Mouse (Mus musculus): ENCODE measurements around the gene Herc1. TPM values are rescaled to one million over a fixed set of nuclear protein-coding genes. Genes with fewer than 3 reads are reported as not detected.

Gene Herc1
- 20.7 and 21.2 TPM in 2 replicates for polyA plus RNA-seq (2015; fragmentation: Nextera tagmentation; extraction: Ambion mirVana)

DNA sequence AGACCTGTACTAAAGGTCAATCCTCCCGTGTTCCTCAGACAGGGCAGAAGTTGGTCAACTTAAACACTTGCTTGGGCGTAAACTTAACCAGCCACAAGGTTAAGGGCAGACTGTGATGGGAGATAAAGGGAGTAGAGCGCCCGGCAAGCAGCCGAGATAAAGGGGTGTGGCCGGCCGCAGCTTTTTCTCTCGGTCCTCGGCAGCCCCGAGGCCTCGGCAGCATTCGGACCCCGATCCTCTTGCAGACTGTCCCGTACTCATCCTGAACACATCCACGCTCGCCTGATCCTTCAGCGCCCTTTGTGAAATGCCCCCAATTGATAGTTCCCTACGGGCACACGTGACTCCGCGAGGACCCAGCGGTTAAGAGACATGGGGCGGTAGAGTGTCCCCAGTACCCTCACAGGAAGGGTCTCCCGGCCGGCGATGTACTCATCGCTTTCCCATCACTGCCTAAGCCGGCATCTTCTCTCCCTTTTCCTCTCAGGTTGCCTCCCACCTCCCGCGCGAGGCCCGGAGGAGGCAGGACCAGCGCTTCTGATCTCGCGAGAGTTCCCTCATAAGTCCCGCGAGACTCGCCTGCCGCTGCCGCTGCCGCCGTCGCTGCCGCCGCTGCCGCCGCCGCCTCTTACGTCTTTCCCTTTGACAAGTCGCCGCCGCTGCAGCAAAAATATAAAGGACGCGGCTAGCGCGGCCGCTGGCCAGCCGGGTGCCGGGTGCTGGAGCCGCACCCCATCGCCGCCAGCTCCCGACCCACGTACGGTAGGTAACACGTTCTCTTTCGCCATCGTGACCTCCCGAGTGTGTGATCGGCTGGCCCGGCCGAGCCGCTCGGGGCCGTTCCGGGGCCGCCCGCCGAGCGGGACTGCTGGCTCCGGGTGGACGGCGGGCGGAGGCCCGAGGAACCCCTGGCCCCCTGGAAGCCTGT is at the start of gene Herc1:
Gene Herc1, plus strand, starts transcription at position 591 of the 928 bp plus-strand sequence.
- peak within 1 kb of the TSS; percentile 94 for H3K9ac ChIP-seq
- H3K27me3 ChIP-seq (replicated peaks), result no peaks in the 10 kb centered on the region
- ATAC-seq (ENCODE audit: insufficient read depth, low FRiP score, low read depth), result peak; percentile 89
- peak within 1 kb of the TSS; percentile 97 for H3K27ac ChIP-seq
- H3K9me3 ChIP-seq, result no peaks in the 10 kb centered on the region
- WGBS, result under 1% methylated on average over 85 of the region's 85 CpGs
- peak within 1 kb of the TSS; percentile 79 for H3K4me3 ChIP-seq (replicated peaks)
- H3K4me1 ChIP-seq, result 0 out of 2 replicates have a peak, but pooled peaks cover 9% of the 10 kb centered on the region
- peak within 1 kb of the TSS; percentile 90 for H3K4me2 ChIP-seq
- H3K36me3 ChIP-seq, result no peaks in the 10 kb centered on the region

DNA sequence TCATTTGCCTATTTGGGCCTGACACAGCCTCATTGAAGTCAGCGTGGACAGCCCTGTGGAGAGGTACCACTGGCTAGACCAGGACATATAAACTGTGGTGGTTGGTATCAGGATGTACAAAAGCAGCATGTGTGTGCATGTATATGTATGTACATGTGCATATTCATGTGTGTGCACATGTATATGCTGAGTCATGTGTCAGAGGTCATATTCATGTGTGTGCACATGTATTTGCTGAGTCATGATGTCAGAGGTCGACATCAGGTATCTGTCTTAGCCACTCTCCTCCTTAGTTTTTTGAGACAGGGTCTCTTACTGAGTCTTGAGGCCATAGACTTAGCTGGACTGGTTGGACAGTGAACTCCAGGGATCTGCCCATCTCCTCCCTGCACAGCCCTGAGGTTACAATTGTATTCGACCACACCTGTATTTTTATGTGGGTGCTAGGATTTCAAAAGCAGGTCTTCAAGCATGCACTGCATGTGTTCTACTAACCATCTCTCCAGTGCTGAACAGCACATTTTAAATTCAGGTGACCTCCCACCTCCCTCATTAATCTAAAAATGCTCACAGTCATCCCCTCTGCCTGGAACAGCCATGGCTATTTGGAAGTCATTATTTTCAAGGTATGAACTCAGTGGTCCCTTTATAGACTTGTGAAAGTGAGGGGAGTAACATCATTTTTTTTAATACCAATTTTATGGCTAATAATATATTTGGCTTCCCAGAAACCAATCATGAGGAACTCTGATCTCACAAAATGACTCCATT is 45.7 kb upstream of the Herc1 start:
- H3K27me3 ChIP-seq (replicated peaks), result no peaks in the 10 kb centered on the region
- H3K9ac ChIP-seq, result no peak overlapping the region
- no peaks in the 10 kb centered on the region for H3K36me3 ChIP-seq
- H3K9me3 ChIP-seq, result no peaks in the 10 kb centered on the region
- no peak overlapping the region for H3K4me3 ChIP-seq (replicated peaks)
- 0 out of 2 replicates have a peak, but pooled peaks cover 6% of the 10 kb centered on the region for H3K4me1 ChIP-seq
- WGBS, result 85% methylated on average over 3 of the region's 3 CpGs
- peak overlapping the region; percentile 47; the same call in 1 of the 2 replicates for H3K4me2 ChIP-seq
- ATAC-seq (ENCODE audit: insufficient read depth, low FRiP score, low read depth), result no peak
- H3K27ac ChIP-seq, result no peak overlapping the region

DNA sequence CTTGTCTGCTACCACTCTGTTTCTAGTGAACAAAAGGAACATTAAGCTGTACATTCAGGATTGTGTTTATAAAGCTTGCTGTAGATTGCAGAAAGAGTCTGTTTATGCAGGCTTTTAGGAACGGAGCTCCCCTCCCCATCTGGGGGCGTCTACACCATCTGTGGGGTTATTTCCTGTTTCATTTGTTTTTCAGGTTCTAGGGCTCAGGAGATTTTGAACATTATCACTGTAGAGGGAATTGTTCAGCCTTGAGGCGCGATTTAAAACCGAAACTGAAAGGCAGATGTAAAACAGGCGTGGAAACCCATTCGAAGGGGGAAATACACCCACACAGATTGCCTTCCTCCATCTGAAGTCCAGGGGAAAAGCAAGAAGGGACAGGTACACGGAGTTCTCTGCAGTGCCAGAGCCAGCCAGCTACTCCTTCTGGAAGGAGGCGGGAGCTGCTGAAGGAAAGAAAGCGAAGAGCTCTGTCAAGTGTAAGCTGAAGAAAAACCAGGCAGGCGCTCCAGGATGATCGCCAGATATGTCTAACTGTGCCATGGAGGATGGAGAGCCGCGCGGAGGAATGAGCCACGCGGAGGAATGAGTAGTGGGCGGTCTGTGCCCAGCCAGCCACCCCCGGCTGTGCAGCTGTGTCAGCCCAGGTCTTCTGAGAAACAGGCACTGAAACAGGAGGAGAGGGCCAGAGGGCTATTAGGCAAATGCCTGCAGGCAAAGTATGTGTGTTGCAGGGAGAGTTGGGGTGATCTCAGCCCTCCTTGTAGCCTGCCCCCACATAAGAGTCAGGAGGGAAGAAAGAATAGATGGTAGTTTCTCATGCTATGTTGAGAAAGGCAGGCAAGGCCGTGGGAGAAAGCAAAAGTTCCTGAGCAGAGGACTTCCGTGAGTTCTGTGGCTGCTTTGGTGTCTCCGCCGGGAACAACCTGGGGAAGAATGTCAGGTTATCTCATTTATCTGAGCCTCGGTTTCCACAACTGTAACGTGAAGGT is 44.8 kb upstream of the Herc1 start:
- H3K9ac ChIP-seq, result no peak overlapping the region
- no peak overlapping the region for H3K27ac ChIP-seq
- peak overlapping the region; percentile 47 for H3K4me2 ChIP-seq
- peak overlapping the region; percentile 31 for H3K4me3 ChIP-seq (replicated peaks)
- 39% methylated on average over 25 of the region's 25 CpGs for WGBS
- no peaks in the 10 kb centered on the region for H3K36me3 ChIP-seq
- no peak for ATAC-seq (ENCODE audit: insufficient read depth, low FRiP score, low read depth)
- no peaks in the 10 kb centered on the region for H3K9me3 ChIP-seq
- H3K27me3 ChIP-seq (replicated peaks), result no peaks in the 10 kb centered on the region
- H3K4me1 ChIP-seq, result 0 out of 2 replicates have a peak, but pooled peaks cover 6% of the 10 kb centered on the region

DNA sequence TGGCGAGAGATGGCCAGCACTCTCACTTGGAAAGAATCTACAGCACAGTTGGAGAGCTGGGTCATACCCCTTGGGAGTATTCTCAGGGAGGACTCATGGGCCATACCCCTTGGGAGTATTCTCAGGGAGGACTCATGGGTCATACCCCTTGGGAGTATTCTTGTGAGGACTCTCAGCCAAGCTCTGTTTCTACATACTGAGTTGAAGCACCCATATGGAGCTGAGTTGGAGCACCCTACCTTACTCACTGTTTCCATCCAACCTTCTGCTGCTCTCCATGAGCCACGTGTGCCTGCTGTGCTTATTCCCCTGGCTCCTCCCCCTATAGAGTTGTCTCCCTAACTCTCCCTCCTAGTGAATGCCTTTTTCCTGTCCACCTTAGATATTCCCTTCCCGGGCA is 43.8 kb upstream of the Herc1 start:
- Histone ChIP-seq H3K4me1 (0 out of 2 replicates have a peak, but pooled peaks cover 6% of the 10 kb centered on the region), H3K4me2 (no peak overlapping the region), H3K9ac (no peak overlapping the region), H3K27me3 (replicated peaks) (no peaks in the 10 kb centered on the region), H3K36me3 (no peaks in the 10 kb centered on the region), H3K9me3 (no peaks in the 10 kb centered on the region), H3K27ac (no peak overlapping the region), H3K4me3 (replicated peaks) (no peak overlapping the region)
- 76% methylated on average over 3 of the region's 3 CpGs for WGBS
- no peak for ATAC-seq (ENCODE audit: insufficient read depth, low FRiP score, low read depth)

DNA sequence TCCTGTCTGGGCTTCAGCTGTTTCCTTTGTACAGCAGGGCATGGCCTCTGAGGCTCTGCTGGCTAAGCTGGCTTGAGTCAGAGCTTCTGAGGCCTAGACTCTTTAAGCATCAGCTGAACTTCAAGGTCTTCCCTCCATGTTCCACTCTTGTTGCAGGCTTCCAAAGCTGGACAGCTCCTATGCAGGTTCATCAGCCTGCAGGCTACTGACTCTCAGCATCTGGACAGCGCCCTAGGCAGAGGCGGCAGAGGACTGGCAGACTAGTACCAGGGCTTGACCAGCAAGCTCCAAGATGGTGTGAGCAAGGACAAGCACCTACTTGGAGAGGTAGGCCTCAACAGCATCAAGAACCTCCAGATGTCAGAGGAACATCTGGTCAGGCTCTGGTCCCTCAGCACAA is 42.9 kb upstream of the Herc1 start:
- H3K4me3 ChIP-seq (replicated peaks), result no peak overlapping the region
- no peaks in the 10 kb centered on the region for H3K36me3 ChIP-seq
- no peak overlapping the region for H3K4me2 ChIP-seq
- no peak overlapping the region for H3K27ac ChIP-seq
- H3K27me3 ChIP-seq (replicated peaks), result no peaks in the 10 kb centered on the region
- no peaks in the 10 kb centered on the region for H3K9me3 ChIP-seq
- ATAC-seq (ENCODE audit: insufficient read depth, low FRiP score, low read depth), result no peak
- 0 out of 2 replicates have a peak, but pooled peaks cover 6% of the 10 kb centered on the region for H3K4me1 ChIP-seq
- no peak overlapping the region for H3K9ac ChIP-seq
- WGBS, result 11% methylated on average over 2 of the region's 2 CpGs

DNA sequence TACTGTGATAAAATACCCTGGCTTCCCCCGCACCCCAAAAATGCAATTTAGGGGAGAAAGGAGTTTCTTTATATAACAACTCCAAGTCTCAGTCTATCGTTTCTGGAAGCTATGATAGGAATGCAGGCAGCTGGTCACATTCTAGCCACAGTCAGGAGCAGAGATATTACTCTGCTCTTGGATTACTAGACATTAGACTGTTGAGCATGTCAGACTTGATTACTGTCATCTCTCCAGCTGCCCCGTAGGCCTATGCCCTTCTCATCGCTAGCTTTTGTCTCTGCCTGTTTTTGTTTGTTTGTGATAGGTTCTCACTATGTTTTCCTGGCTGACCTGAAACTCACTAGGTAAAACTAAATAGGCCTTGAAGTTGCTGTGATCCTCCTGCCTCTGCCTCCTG is 41.5 kb upstream of the Herc1 start:
- Histone ChIP-seq H3K9ac (no peak overlapping the region), H3K36me3 (no peaks in the 10 kb centered on the region), H3K9me3 (no peaks in the 10 kb centered on the region), H3K4me1 (0 out of 2 replicates have a peak, but pooled peaks cover 6% of the 10 kb centered on the region), H3K27ac (no peak overlapping the region), H3K4me3 (replicated peaks) (no peak overlapping the region), H3K27me3 (replicated peaks) (no peaks in the 10 kb centered on the region), H3K4me2 (no peak overlapping the region)
- ATAC-seq (ENCODE audit: insufficient read depth, low FRiP score, low read depth), result no peak
- 72% methylated on average over 4 of the region's 4 CpGs for WGBS

DNA sequence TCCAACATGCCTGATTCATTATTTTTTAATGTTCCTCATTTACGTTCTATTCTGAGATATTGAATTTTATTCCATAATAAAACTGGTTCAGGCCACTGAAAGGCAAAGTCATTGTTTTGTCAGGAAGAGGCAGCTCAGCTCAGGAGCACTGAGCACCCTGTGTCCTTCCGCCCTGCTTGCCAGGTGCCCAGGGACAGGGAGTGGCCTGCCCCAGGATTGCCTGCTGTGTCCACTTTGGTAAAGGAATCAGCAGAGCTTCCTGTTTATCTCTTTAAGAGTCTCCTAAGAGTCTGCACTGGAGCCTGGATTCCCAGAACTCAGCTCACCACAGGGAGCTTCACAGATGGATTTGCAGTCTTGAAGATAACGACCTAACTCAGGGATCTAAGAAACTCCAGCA is 38.8 kb upstream of the Herc1 start:
- no peak overlapping the region for H3K9ac ChIP-seq
- no peak overlapping the region for H3K4me3 ChIP-seq (replicated peaks)
- no peak overlapping the region for H3K4me2 ChIP-seq
- H3K9me3 ChIP-seq, result no peaks in the 10 kb centered on the region
- WGBS, result 33% methylated on average over 3 of the region's 3 CpGs
- ATAC-seq (ENCODE audit: insufficient read depth, low FRiP score, low read depth), result no peak
- H3K27me3 ChIP-seq (replicated peaks), result no peaks in the 10 kb centered on the region
- H3K4me1 ChIP-seq, result no peaks in the 10 kb centered on the region
- no peaks in the 10 kb centered on the region for H3K36me3 ChIP-seq
- H3K27ac ChIP-seq, result no peak overlapping the region

DNA sequence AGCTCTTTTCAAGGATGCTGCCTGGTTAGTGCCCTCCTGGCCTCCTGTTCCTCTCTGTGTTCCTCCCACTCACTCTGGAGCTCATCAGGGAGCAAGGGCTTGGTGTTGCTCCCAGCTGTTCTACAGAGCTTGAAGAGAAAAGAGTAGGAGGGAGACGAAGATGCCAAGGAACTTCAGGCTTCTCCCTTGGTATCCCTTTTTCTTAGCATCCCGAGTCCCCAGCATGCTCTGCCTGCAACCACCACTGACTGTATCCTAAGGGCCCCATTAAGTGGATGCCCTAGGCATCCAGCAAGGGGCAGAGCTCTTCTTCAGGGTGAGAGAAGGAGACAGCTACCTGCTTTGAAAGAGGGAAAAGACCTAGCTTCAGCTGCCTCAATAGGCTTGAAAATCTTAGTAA is 33.6 kb upstream of the Herc1 start:
- H3K4me1 ChIP-seq, result no peaks in the 10 kb centered on the region
- 77% methylated on average over 2 of the region's 2 CpGs for WGBS
- no peak overlapping the region for H3K27ac ChIP-seq
- H3K9me3 ChIP-seq, result no peaks in the 10 kb centered on the region
- ATAC-seq (ENCODE audit: insufficient read depth, low FRiP score, low read depth), result no peak
- no peak overlapping the region for H3K9ac ChIP-seq
- H3K4me3 ChIP-seq (replicated peaks), result no peak overlapping the region
- H3K36me3 ChIP-seq, result no peaks in the 10 kb centered on the region
- H3K27me3 ChIP-seq (replicated peaks), result no peaks in the 10 kb centered on the region
- H3K4me2 ChIP-seq, result no peak overlapping the region

DNA sequence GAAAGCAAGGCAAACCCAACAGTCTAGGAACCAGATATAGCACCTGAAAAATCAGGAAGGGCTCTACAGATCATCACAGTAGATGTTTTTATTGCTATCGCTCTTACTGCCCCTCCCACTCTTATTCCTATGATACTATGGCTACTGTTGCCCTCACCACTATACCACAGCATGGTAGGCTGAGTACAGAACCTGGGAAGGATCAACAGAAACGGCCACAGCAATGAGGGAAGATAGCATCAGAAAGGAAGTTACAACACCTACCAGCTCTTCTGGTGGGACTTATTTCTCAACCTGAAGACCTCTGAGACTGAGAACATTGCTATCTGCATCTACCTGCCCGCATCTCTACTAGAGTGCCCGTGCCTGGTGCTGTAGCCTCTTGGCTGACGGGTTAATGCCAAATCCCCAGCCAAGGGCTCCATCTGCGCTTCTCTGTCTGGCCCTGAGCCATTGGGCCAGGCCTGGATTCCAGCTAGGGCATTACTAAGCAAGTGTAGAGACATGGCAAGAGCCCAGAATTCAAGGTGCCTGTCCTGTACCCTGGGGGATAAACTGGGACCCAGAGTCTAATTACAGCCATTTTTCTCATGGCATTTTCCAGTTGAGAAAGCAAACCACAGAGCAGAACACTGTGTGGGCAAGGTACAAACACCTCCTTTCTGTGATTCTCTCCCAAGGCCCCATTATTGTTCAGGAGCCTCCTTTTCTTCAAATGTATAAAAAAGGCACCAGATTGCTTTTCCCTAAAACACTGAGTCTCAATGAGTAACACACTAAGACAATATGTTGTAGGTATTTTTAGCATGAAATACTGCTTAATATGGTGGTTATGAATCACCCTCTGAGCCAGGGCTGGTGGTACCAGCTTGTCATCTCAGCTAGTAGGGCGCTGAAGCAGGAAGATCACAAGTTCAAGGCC is 28.0 kb upstream of the Herc1 start:
- WGBS, result 82% methylated on average over 7 of the region's 7 CpGs
- Histone ChIP-seq H3K4me3 (replicated peaks) (no peak overlapping the region), H3K4me1 (no peaks in the 10 kb centered on the region), H3K9ac (no peak overlapping the region), H3K27me3 (replicated peaks) (no peaks in the 10 kb centered on the region), H3K9me3 (no peaks in the 10 kb centered on the region), H3K27ac (no peak overlapping the region), H3K4me2 (no peak overlapping the region), H3K36me3 (no peaks in the 10 kb centered on the region)
- ATAC-seq (ENCODE audit: insufficient read depth, low FRiP score, low read depth), result no peak

DNA sequence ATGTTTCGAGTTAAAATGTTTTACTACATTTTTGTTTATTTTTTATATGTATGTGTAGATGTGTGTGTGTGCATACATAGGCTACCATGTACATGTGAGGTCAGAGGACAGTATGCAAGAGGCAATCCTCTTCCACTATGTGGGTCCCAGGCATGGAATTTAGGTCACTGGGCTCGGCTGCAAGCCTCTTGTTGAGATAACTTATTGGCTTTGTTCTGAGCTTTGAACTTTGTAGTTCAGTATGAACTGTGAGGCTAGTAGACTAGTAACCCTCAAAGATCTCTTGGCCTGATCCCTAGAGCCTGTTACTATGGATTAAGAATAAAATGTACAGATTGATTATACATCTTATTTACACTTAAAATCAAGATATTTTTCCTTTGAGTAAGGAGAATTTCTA is 23.4 kb upstream of the Herc1 start:
- ATAC-seq (ENCODE audit: insufficient read depth, low FRiP score, low read depth), result no peak
- H3K27ac ChIP-seq, result no peak overlapping the region
- no peaks in the 10 kb centered on the region for H3K4me1 ChIP-seq
- H3K9ac ChIP-seq, result no peak overlapping the region
- no peaks in the 10 kb centered on the region for H3K27me3 ChIP-seq (replicated peaks)
- no peaks in the 10 kb centered on the region for H3K9me3 ChIP-seq
- no peak overlapping the region for H3K4me2 ChIP-seq
- no peak overlapping the region for H3K4me3 ChIP-seq (replicated peaks)
- no peaks in the 10 kb centered on the region for H3K36me3 ChIP-seq
- 68% methylated on average over 2 of the region's 2 CpGs for WGBS

Data from stomach, embryonic 15.5 days (tissue).